Mouse (Mus musculus) small intestine, adult 2 months (tissue): ENCODE measurements at regions not wholly inside any gene's neighbourhood (a gene's known extent, or its start where the extent isn't known, plus 50 kb on each side); places are given as distances from the start of the nearest gene placed in this dataset.
"Not testable (repeated sequence)": the region's sequence is repeated elsewhere in the genome, so short reads cannot be mapped to it uniquely, and the experiment has no call there.

Experiments used
- H3K27ac ChIP-seq: fragments of 200-500 bp; 2 replicates; pipeline ENCODE4 v1.5.1; 2012; ENCODE audit warnings: low read depth, low read length, control low read depth, inconsistent platforms; ENCODE audit not compliant: insufficient read depth
- H3K27me3 ChIP-seq: fragments of 200-500 bp; 2 replicates; pipeline ENCODE4 v1.6.1; 2012; ENCODE audit warnings: mild to moderate bottlenecking, moderate library complexity, low read length, inconsistent platforms; ENCODE audit not compliant: control insufficient read depth, insufficient read depth
- H3K36me3 ChIP-seq: fragments of 200-500 bp; 2 replicates; pipeline ENCODE4 v1.6.1; 2012; ENCODE audit warnings: mild to moderate bottlenecking, low read length, control low read depth, inconsistent platforms; ENCODE audit not compliant: control insufficient read depth, insufficient read depth
- H3K4me1 ChIP-seq: fragments of 200-500 bp; 2 replicates; pipeline ENCODE4 v1.6.1; 2012; ENCODE audit warnings: low read length, inconsistent platforms, mixed read lengths; ENCODE audit not compliant: control insufficient read depth, insufficient read depth, insufficient read length
- H3K4me3 ChIP-seq: fragments of 200-500 bp; 2 replicates; pipeline ENCODE4 v1.5.1; 2012; ENCODE audit warnings: low read depth, mild to moderate bottlenecking, control low read depth, inconsistent platforms, low read length, moderate library complexity
- CTCF ChIP-seq: fragments of 200-500 bp; IDR thresholded peaks from 2 replicates; pipeline ENCODE4 v1.5.1; 2012; ENCODE audit warnings: low read depth, mild to moderate bottlenecking, control low read depth, inconsistent platforms, low read length, moderate library complexity, mixed read lengths; ENCODE audit not compliant: insufficient replicate concordance, insufficient read length; ENCODE audit errors: extremely low read depth
- POLR2A ChIP-seq: fragments of 200-500 bp; IDR thresholded peaks from 2 replicates; pipeline ENCODE4 v1.6.1; 2012; ENCODE audit warnings: low read depth, mild to moderate bottlenecking, control low read depth, inconsistent platforms, low read length, moderate library complexity
- WGBS: fragments of 180-500 bp; shearing (Covaris S2); methylation state at CpG from one replicate; pipeline ENCODE4 v1.1.7; 2018; 5-methylcytosine and 5-hydroxymethylcytosine counted together

DNA sequence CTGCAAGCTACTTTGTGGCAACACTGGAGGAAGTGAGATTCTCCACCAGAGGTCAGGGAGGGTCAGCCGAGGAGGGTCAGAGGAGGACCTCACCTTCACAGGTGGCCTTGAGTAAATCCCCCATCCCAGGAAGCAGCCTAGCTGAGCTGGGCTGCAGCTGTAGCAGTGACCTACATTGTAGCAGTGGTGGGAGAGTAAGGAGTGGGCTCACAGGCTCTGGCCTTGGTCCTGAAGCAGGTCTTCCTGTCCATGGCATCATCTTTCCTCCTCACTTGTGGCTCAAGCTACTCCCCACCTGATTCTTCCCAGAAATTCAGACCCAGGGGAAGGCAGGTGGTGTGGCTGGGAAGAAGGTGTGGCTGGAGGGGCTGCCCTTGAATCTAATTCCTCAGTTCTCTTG is 84.3 kb downstream of the 1810013L24Rik start:
- H3K4me3 ChIP-seq, H3K36me3 ChIP-seq, H3K4me1 ChIP-seq, H3K27ac ChIP-seq, H3K27me3 ChIP-seq: not testable (repeated sequence)
- 13% methylated on average over 1 of the region's 1 CpGs for WGBS

GRCm38 (mm10) chr16:8916091-8916490 is 86.2 kb downstream of the 1810013L24Rik start:
- TF ChIP-seq POLR2A (no peak), CTCF (no peak)
- 52% methylated on average over 7 of the region's 7 CpGs for WGBS

GRCm38 (mm10) chr16:8918741-8919535 is 89.0 kb downstream of the 1810013L24Rik start:
- 77% methylated on average over 9 of the region's 9 CpGs for WGBS
- no peaks in the 10 kb centered on the region for H3K36me3 ChIP-seq
- TF ChIP-seq POLR2A (no peak), CTCF (no peak)
- no peaks in the 10 kb centered on the region for H3K4me1 ChIP-seq
- H3K27me3 ChIP-seq, result no peaks in the 10 kb centered on the region
- H3K27ac ChIP-seq, result no peak overlapping the region
- no peak overlapping the region for H3K4me3 ChIP-seq

More at GRCm38 (mm10) chr16:8916091-8916490, 86.2 kb downstream of the 1810013L24Rik start:
- Histone ChIP-seq H3K4me1 (no peaks in the 10 kb centered on the region), H3K27ac (no peak overlapping the region), H3K27me3 (no peaks in the 10 kb centered on the region), H3K4me3 (no peak overlapping the region), H3K36me3 (no peaks in the 10 kb centered on the region)

DNA sequence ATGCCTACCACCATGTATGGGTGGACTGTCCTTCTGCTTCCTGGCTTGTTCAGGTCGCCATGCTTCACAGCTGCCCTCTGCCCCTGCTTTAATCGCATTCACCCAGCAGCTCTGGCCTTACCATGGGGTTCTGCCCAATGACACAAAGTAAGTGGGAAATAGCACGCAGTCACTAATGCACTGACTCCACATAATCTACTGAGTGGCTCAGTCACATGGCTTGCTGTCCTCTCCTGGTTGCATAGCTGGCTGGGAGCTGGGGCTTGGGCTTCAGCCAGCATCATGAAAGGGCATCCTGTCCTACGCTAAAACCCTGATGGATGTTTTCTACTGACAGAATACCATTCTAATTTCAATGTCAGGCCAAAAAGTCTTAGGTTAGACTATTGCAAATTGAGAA is 94.8 kb downstream of the 1810013L24Rik start:
- no peak overlapping the region for H3K27ac ChIP-seq
- H3K4me3 ChIP-seq, result no peak overlapping the region
- no peak for TF ChIP-seq CTCF
- TF ChIP-seq POLR2A, result no peak
- no peaks in the 10 kb centered on the region for H3K27me3 ChIP-seq
- no peaks in the 10 kb centered on the region for H3K36me3 ChIP-seq
- H3K4me1 ChIP-seq, result no peaks in the 10 kb centered on the region
- WGBS, result 84% methylated on average over 4 of the region's 4 CpGs

DNA sequence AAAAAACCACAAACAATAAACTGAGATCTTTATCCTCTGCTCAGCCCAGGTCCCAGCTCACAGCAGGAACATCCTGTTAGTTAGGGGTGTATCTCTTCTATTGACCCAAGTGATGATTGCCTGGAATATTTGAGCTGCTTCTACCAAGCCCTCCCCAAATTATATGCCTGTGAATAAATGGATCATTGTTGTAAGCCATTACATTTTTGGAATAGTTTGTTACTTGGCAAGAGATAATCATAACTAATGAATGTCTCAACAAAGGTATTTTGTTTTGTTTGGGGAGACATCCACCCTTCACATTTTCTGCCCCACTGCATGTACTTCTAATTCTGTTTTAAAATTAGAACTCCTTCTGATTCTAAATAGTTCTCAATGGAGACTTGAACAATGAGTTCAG is 102.1 kb downstream of the 1810013L24Rik start:
- TF ChIP-seq POLR2A, result no peak
- TF ChIP-seq CTCF, result no peak
- H3K36me3 ChIP-seq, result no peaks in the 10 kb centered on the region
- H3K4me1 ChIP-seq, result no peaks in the 10 kb centered on the region
- H3K27me3 ChIP-seq, result no peaks in the 10 kb centered on the region
- H3K4me3 ChIP-seq, result no peak overlapping the region
- no peak overlapping the region for H3K27ac ChIP-seq

DNA sequence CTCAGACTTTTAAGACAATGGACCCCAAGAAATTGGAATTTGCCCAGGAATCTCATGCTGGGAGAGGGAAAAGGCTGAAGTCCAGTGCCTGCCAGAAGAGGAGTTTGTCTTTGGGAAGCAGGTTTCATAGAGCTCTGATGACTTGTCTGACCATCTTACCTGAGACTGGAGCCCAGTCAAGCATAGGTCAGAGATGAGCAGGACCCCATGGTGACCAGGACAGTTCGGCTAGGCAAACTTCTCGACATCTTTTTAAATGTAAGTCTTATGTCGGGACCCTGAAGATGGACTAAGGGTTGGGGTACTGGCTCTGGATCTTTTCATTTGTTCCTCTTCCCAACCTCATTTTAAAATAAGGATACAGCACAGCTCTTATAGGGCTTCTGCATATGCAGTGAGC is 103.2 kb downstream of the 1810013L24Rik start:
- Histone ChIP-seq H3K4me3 (no peak overlapping the region), H3K4me1 (no peaks in the 10 kb centered on the region), H3K27me3 (no peaks in the 10 kb centered on the region), H3K27ac (no peak overlapping the region), H3K36me3 (no peaks in the 10 kb centered on the region)
- TF ChIP-seq POLR2A, result no peak
- TF ChIP-seq CTCF, result no peak
- 94% methylated on average over 3 of the region's 3 CpGs for WGBS

- H3K27me3 ChIP-seq, result no peaks in the 10 kb centered on the region
- H3K27ac ChIP-seq, result no peak overlapping the region
- no peaks in the 10 kb centered on the region for H3K36me3 ChIP-seq
- H3K4me1 ChIP-seq, result no peaks in the 10 kb centered on the region
- TF ChIP-seq POLR2A (no peak), CTCF (no peak)
- no peak overlapping the region for H3K4me3 ChIP-seq
Measured at GRCm38 (mm10) chr16:8936446-8936845, 106.5 kb downstream of the 1810013L24Rik start.

GRCm38 (mm10) chr16:8938516-8938915 is 108.6 kb downstream of the 1810013L24Rik start:
- Histone ChIP-seq H3K4me3 (no peak overlapping the region), H3K27ac (no peak overlapping the region), H3K4me1 (no peaks in the 10 kb centered on the region), H3K27me3 (no peaks in the 10 kb centered on the region), H3K36me3 (no peaks in the 10 kb centered on the region)
- WGBS, result 38% methylated on average over 5 of the region's 5 CpGs
- TF ChIP-seq POLR2A (no peak), CTCF (no peak)
